Mouse (Mus musculus) erythroblast, embryonic 14.5 days (primary cell): ENCODE results near the gene Hdac7.

Experiments
- GATA1 ChIP-seq: IDR thresholded peaks from 2 replicates; pipeline ENCODE4 v1.6.1; 2012; ENCODE audit warnings: low read length, inconsistent platforms, mixed read lengths
- TAL1 ChIP-seq: IDR thresholded peaks from 3 replicates; pipeline ENCODE4 v1.6.1; 2012; ENCODE audit warnings: low read length, inconsistent platforms, mixed read lengths

DNA sequence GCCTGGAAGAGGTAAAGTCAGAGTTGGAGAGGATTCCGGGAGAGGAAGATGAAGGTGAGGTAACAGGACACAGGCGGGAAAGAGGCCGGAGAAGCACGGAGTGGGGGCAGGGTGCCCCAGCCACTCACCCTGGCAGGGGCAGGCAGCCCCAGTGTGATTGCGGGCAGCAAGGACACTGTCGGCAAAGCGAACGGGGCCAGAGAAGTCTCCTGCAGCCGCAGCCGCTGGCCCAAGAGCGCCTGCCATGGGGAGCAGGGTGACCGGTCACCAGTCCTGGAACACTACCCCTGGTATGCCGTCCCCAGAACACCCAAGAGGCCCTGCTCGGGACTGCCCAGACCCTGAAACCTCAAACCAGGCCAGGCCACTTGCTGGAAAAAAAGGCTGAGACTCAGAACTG is 35.8 kb downstream of the Hdac7 start:
- TF ChIP-seq TAL1, result no peak
- TF ChIP-seq GATA1, result no peak
